Mouse (Mus musculus) cerebellum, adult 11 months (tissue): ENCODE data around the gene Psma4.
"Not testable (repeated sequence)": the region's sequence is repeated elsewhere in the genome, so short reads cannot be mapped to it uniquely, and the experiment has no call there.

ENCODE experiments used
- DNase-seq: peaks from one replicate; pipeline ENCODE4 v3.0.0; 2022

Psma4 gene

DNA sequence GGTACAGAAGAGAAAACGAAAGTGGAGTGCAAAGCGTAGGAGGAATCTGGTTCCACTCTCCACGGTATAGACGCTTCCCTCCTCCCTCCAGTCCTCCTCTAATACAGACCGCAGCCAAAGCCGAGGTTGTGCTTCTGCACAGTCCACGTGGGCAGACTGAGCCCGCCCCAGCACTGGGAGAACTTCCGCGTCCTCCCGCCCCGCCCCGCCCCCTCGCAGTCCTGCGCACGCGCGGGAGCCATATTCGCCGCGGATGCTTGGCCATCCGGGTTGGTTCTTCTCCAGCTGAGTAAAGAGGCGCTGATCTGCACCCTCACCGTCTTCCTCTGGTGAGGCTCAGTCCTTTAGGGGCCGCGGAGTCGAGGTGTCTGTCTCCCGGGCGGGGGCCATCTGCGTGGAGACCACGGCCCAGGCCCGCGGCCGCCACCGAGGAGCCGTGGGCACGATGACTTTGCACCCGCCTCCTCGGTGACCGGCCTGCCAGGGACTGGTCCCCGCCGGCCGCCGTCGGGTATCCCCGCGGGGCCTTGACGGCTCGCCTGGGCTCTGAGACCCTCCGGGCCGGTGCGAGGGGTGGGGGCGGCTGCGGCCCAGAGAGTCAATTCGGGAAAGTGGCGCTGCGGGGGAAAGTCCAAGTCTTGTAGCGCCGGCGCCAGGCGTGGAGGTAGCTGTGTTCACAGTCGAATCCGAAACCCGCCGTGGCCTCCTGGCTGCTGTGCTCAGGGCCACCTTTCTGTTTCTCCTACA is at the start of gene Psma4, which contains the start of gene AY074887:
Gene Psma4, plus strand, starts transcription at position 216 of the 747 bp plus-strand sequence.
Gene AY074887, minus strand, starts transcription at position 424 of the 747 bp plus-strand sequence.
- peak; percentile 86 for DNase-seq

GRCm38 (mm10) chr9:54909446-54909845 is 41.1 kb upstream of the Psma4 start:
- no peak for DNase-seq

- DNase-seq: no peak
Observed at GRCm38 (mm10) chr9:54915576-54915975, 35.0 kb upstream of the Psma4 start.

GRCm38 (mm10) chr9:54916401-54916800 is 34.2 kb upstream of the Psma4 start:
- no peak for DNase-seq

DNA sequence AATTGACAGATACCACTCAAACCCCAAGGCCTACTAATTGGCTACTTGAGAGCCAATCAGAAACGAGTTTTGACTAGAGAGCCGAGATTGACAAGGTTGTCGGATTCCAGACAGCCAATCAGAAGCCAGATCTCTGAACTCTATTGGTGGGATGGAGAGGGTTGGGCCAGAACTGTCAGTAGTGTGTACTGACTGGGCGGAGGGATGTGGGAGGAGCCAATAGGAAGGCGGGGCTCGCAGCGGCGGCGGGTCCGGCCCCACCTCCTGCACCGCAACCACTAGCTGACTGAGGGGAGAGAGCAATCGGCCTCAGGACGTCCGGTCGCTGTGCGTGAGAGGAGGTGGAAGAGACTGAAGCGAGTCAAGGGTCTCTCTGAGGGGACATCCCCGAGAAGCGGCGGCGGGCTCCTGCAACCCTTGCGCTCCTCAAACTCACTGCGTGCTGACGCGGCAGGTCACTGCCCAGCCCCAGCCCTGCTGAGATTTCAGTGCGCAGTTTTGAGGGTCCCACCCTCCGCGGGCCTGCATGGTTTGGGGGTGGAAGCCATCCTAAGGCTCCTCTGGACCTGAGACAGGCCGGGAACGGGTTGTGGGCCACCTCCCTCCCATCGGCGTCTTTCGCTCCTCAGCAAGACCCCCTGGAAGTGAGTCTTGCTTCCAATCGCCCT is 33.4 kb upstream of the Psma4 start, which contains the start of gene Hykk:
Gene Hykk, plus strand, starts transcription at position 274 of the 668 bp plus-strand sequence.
- DNase-seq: peak; percentile 88

- no peak for DNase-seq
Observed at GRCm38 (mm10) chr9:54918191-54918590, 32.4 kb upstream of the Psma4 start.

GRCm38 (mm10) chr9:54918781-54919180 is 31.8 kb upstream of the Psma4 start:
- DNase-seq: no peak

GRCm38 (mm10) chr9:54919946-54920345 is 30.6 kb upstream of the Psma4 start:
- no peak for DNase-seq

DNA sequence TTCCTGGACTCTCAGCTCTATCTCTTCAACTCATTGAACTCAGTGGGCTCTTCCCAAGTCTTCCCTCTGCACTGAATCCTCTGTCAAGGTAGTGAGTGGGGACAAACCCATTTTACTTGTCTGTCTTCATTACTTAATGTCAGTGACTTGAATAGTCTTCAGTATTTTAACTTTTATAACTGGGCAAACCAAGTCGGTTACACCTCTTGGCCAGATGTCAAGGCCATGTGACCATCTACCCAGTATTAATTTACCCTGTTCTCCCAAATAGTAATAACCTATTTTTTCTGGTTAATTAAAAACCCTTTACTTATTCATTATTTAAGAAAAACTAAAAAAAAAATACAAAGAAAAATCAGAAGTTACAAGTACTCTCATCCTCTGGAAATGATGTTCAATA is 19.8 kb upstream of the Psma4 start:
- DNase-seq: no peak

DNA sequence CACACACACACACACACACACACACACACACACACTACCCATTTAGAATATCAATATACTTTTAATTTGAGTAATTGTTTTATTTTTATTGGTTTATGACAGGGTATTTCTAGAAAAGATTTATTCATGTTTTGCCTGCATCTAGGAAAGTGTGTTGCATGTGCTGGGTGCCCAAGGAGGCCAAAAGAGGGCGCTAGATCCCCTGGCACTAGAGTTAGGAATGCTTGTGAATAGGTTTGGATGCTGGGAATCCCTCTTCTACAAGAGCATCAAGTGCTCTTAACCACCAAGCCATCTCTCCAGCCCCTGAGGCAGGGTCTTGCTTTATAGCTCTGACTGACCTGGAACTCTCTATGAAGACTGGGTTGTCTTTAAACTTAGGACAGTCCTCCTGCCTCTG is 18.8 kb upstream of the Psma4 start:
- no peak for DNase-seq

DNA sequence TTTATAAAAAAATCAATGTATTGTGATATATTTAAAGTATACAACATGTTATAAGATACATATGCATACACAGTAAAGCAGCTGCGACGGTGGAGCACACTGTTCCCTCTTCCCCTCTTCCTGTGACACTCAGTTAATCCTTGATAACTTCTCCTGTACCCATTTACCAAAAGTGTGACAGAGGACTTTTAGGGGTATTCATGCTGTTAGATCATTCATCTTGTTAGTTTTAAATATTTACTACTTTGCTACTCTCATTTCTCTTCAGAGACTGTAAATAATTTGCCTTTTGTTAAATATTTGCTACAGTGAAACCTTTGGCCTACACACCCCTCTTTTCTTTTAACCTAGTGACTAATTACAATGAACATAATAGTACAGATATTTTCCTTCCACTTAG is 18.2 kb upstream of the Psma4 start:
- no peak for DNase-seq

DNA sequence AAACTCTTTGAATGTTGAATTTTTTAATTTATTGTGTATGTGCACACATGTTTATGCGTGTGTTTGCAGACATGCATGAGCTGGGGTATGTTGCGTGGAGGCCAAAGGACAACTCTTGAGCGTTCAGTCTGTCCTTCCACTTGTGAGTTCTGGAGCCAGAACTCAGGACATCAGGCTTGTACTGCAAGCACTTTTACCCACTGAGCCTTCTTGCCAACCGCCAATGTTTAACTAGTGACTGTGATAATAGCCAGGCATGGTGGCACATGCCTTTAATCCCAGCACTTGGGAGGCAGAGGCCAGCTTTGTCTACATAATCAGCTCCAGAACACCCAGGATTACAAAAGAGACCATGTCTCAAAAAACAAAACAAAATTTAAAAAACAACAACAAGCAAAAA is 8.5 kb upstream of the Psma4 start:
- no peak for DNase-seq

GRCm38 (mm10) chr9:54944467-54944866 is 6.1 kb upstream of the Psma4 start:
- DNase-seq: no peak

DNA sequence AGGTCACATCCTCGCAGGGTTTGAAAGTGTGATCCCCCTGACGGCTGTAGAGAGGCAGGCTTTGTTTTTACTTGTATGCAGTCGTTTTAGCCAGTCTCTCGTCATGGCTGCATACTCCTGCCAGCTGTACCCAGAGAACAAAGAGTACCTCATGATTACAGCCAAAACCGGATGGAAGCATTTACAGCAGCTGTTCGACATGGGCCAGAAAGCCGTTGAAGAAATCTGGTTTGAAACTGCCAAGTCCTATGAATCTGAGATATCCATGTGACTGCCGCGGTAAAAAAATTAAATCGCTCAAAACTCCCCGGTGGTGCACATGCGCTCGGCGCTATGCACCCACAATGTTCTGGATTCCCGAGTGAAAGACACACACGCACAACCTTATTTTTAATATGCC is 4.3 kb upstream of the Psma4 start:
- no peak for DNase-seq

- DNase-seq: no peak
Observed at GRCm38 (mm10) chr9:54949465-54949864, 1.1 kb upstream of the Psma4 start.

- not testable (repeated sequence) for DNase-seq
Observed at GRCm38 (mm10) chr9:54950162-54950561, 428 bp upstream of the Psma4 start.

DNA sequence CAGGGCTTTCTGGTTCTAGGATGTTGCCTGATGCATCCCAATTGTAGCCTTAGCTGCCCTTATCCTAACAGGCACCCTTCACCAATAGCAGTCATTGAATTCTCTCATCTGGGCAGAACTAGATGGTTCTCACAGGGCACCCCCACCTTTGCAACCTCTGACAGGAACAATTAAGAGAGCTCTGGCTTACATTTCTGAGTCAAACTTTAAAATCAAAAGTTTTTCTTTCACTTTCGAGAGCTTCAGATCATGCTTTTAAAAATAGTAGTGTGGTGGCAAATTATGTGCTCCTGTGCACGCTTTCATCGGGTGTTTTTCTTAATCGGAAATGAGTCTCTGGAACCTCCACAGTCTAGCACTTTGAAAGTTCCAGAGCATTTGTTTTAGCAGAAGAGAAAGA is 10.5 kb downstream of the Psma4 start:
- no peak for DNase-seq

- DNase-seq: no peak
Observed at GRCm38 (mm10) chr9:54963669-54964068, 13.1 kb downstream of the Psma4 start.

GRCm38 (mm10) chr9:54969972-54970637 is 19.5 kb downstream of the Psma4 start:
- no peak for DNase-seq

DNA sequence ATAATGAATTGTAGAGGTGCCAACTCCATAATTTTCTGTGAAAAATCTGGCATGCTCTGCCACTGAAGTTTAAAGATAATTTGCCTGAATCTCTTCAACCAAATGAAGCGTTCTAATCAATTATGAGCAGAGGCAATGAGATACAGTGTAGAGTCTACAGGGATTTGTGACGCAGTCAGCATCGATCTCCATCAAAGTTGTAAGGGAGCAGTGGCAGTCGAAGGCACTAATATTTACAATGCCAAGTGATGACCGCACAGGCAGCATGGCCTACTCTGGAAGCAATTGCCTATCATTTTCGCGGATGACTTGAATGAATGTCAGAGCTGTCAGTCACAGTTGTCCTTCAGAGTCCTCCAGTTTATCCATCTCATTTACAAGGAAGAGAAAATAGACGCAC is 30.1 kb downstream of the Psma4 start, which contains the start of gene Chrna5:
Gene Chrna5, plus strand, starts transcription at position 207 of the 400 bp plus-strand sequence.
- DNase-seq: no peak

- DNase-seq: no peak
Observed at GRCm38 (mm10) chr9:54981291-54982191, 31.0 kb downstream of the Psma4 start.

DNA sequence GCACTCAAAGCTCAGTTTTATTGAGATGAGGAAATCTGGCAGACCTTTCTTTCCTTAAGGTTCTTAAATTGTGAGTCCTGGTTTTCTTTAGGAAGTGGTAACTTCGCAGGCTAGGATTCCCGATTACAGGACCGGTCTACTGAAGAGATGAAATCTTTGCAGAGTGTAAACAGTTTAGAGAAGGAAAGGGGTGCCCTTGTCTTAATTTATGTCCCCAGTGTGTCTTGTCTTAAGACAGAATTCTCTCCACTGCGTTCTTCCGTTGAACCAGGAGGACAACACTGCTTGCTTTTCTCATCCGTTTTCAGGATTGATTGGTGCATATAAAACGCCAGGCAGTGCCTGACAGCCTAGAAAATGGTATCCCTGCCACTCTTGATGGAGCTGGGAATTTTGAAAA is 31.8 kb downstream of the Psma4 start:
- no peak for DNase-seq

DNA sequence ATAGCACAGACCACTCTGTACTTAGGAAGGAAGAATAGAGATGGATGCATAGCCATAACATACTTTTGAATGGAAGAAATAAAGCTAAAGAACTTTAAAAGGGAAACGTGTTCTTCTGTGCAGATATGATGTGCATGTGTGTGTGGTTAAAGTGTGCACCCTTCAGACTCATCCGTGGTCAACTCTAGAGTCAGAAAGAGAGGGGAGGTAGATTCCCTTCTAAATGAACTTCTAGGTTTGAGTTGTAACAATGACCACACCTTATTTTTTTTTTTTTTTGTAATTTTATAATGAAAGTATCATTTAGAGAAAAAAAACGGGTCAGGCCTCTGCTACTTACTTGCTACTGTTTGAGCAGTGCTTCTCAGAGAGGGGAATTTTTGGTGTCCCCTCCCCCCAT is 39.8 kb downstream of the Psma4 start:
- no peak for DNase-seq
